Mouse (Mus musculus): ENCODE data around the gene Ano6. TPM values are rescaled to one million over a fixed set of nuclear protein-coding genes. Genes with fewer than 3 reads are reported as not detected.

Ano6 gene
- total and polyA plus RNA-seq, 3 experiments: 14.9 to 27.0 (median 18.4) TPM

DNA sequence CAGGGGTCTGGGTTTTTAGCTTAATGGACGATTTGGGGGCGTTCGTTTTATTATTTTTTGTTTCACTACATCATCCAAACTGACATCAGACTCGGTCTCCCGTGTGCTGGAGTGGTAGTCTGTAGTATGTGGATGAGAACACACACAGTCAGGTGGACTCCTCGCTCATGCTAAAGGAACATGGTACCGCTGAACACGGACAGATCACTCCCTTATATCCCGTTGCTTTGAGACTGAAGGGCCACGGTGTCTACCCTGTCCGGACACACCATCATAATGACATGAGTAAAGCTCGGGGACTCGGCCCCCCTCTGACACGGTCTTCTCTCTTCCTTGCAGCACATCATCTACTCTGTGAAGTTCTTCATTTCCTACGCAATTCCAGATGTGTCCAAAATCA, 181.5 kb downstream of the Ano6 start:
- peaks cover 40 to 73% of the 10 kb centered on the region in 2 experiments for H3K36me3 ChIP-seq (replicated peaks in 1 of 2; ENCODE audit: control insufficient read depth in 1 of 2, insufficient read depth in 1 of 2, low read length in 1 of 2)
- H3K27me3 ChIP-seq (replicated peaks): no peaks in the 10 kb centered on the region
- TF ChIP-seq MAZ (IDR thresholded peaks at IDR 0.05; ENCODE audit: low read depth, low read length) (no peak), RCOR1 (conservative IDR thresholded peaks at IDR 0.05; ENCODE audit: low read depth, low read length) (no peak), CTCF (conservative IDR thresholded peaks at IDR 0.05 in 1 of 2, IDR thresholded peaks at IDR 0.05 in 1 of 2; ENCODE audit: low read depth in 2 of 2, low read length in 2 of 2) (no peak), USF2 (conservative IDR thresholded peaks at IDR 0.05; ENCODE audit: low read depth, low read length) (no peak), UBTF (IDR thresholded peaks at IDR 0.05; ENCODE audit: low read depth, low read length) (no peak), NELFE (IDR thresholded peaks at IDR 0.05; ENCODE audit: low read depth, low read length) (no peak), ZC3H11A (IDR thresholded peaks at IDR 0.05; ENCODE audit: low read depth, low read length) (no peak), USF1 (IDR thresholded peaks at IDR 0.05; ENCODE audit: low read depth, low read length) (no peak), EP300 (IDR thresholded peaks at IDR 0.05; ENCODE audit: low read length) (no peak), TBP (conservative IDR thresholded peaks at IDR 0.05; ENCODE audit: low read depth, low read length) (no peak), HCFC1 (IDR thresholded peaks at IDR 0.05; ENCODE audit: low read depth, low read length) (no peak), CHD1 (IDR thresholded peaks at IDR 0.05; ENCODE audit: low read depth, low read length) (no peak), CHD2 (IDR thresholded peaks at IDR 0.05; ENCODE audit: low read length) (no peak), ZMIZ1 (IDR thresholded peaks at IDR 0.05; ENCODE audit: low read depth, low read length) (no peak), KAT2A (IDR thresholded peaks at IDR 0.05; ENCODE audit: insufficient replicate concordance, low read length) (no peak), ETS1 (conservative IDR thresholded peaks at IDR 0.05; ENCODE audit: low read depth, low read length) (no peak), JUND (conservative IDR thresholded peaks at IDR 0.05; ENCODE audit: low read depth, low read length) (no peak), MYC (IDR thresholded peaks at IDR 0.05; ENCODE audit: low read depth, low read length) (no peak), ZKSCAN1 (IDR thresholded peaks at IDR 0.05; ENCODE audit: borderline replicate concordance, low read depth, low read length) (no peak)
- no peak overlapping the region for H3K9ac ChIP-seq (ENCODE audit: insufficient read depth, low read depth)
- no peak overlapping the region for H3K27ac ChIP-seq (ENCODE audit: insufficient read depth, low read depth)
- no peaks in the 10 kb centered on the region for H3K79me2 ChIP-seq (replicated peaks; ENCODE audit: control insufficient read depth, extremely low read depth, insufficient read depth, poor library complexity, severe bottlenecking)
- no peak overlapping the region for H3K4me2 ChIP-seq (ENCODE audit: insufficient read depth, low read depth, poor library complexity, severe bottlenecking)
- dilution Hi-C loops (cut with MboI; ENCODE audit: extremely low pct_ligation_motif_present, extremely low pct_unique_long_range_greater_than_20kb, low sequenced_read_pairs) (no loop called here), in situ Hi-C loops (cut with MboI; ENCODE audit: low pct_ligation_motif_present, low pct_unique_long_range_greater_than_20kb, low sequenced_read_pairs) (no loop called here)
- H3K9me3 ChIP-seq (replicated peaks; ENCODE audit: low read length): no peaks in the 10 kb centered on the region
- H3K4me3 ChIP-seq (replicated peaks in 1 of 3; ENCODE audit: low read depth in 2 of 3, low read length in 2 of 3, poor library complexity in 1 of 3): no peak overlapping the region
- no peak for DNase-seq (ENCODE audit: extremely low read depth)
- H3K4me1 ChIP-seq (ENCODE audit: control insufficient read depth in 1 of 2, insufficient read depth in 2 of 2): peaks cover 2 to 29% of the 10 kb centered on the region in 2 experiments

DNA sequence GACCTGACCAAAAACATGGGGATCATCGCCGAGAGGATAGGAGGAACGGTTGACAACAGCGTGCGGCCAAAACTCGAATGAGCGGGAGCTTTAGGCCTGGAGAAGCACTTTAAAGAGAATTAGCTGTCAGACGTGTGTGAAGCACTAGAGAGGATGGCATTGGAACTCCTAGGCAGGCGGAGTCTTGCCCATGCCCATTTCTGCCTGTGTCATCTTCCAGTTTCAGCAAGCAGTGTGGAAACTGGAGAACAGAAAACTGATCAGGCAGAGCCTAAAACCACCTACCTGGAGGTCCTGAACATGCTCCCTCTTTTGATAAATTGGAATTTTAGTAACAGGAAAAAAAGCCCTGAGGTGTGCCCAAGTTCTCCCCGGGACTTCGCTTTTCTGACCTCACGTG, 182.0 kb downstream of the Ano6 start:
- peaks cover 5 to 33% of the 10 kb centered on the region in 2 experiments for H3K4me1 ChIP-seq (ENCODE audit: control insufficient read depth in 1 of 2, insufficient read depth in 2 of 2)
- H3K36me3 ChIP-seq (replicated peaks in 1 of 2; ENCODE audit: control insufficient read depth in 1 of 2, insufficient read depth in 1 of 2, low read length in 1 of 2): peaks cover 37 to 68% of the 10 kb centered on the region in 2 experiments
- dilution Hi-C loops (cut with MboI; ENCODE audit: extremely low pct_ligation_motif_present, extremely low pct_unique_long_range_greater_than_20kb, low sequenced_read_pairs): no loop called here
- H3K9ac ChIP-seq (ENCODE audit: insufficient read depth, low read depth): no peak overlapping the region
- no peak overlapping the region for H3K4me2 ChIP-seq (ENCODE audit: insufficient read depth, low read depth, poor library complexity, severe bottlenecking)
- DNase-seq (ENCODE audit: extremely low read depth): no peak
- no peaks in the 10 kb centered on the region for H3K79me2 ChIP-seq (replicated peaks; ENCODE audit: control insufficient read depth, extremely low read depth, insufficient read depth, poor library complexity, severe bottlenecking)
- H3K27me3 ChIP-seq (replicated peaks): no peaks in the 10 kb centered on the region
- H3K4me3 ChIP-seq (replicated peaks in 1 of 3; ENCODE audit: low read depth in 2 of 3, low read length in 2 of 3, poor library complexity in 1 of 3): no peak overlapping the region
- TF ChIP-seq E2F4 (IDR thresholded peaks at IDR 0.05; ENCODE audit: insufficient replicate concordance, low read depth, low read length) (no peak), TCF12 (IDR thresholded peaks at IDR 0.05; ENCODE audit: low read depth, low read length) (no peak), POLR2AphosphoS2 (IDR thresholded peaks at IDR 0.05; ENCODE audit: low read depth, low read length) (no peak), SIN3A (IDR thresholded peaks at IDR 0.05; ENCODE audit: low read length) (no peak), BHLHE40 (IDR thresholded peaks at IDR 0.05; ENCODE audit: low read depth, low read length) (no peak), ZKSCAN1 (IDR thresholded peaks at IDR 0.05; ENCODE audit: borderline replicate concordance, low read depth, low read length) (no peak), MAFK (IDR thresholded peaks at IDR 0.05; ENCODE audit: insufficient replicate concordance, low read length) (no peak), CTCF (conservative IDR thresholded peaks at IDR 0.05 in 1 of 2, IDR thresholded peaks at IDR 0.05 in 1 of 2; ENCODE audit: low read depth in 2 of 2, low read length in 2 of 2) (no peak), MXI1 (IDR thresholded peaks at IDR 0.05; ENCODE audit: low read depth, low read length) (no peak), EP300 (IDR thresholded peaks at IDR 0.05; ENCODE audit: low read length) (no peak), NRF1 (IDR thresholded peaks at IDR 0.05; ENCODE audit: low read depth, low read length) (no peak), USF2 (conservative IDR thresholded peaks at IDR 0.05; ENCODE audit: low read depth, low read length) (no peak), ELF1 (IDR thresholded peaks at IDR 0.05; ENCODE audit: low read depth, low read length) (no peak), CHD2 (IDR thresholded peaks at IDR 0.05; ENCODE audit: low read length) (no peak), POLR2A (IDR thresholded peaks at IDR 0.05; ENCODE audit: low read depth, low read length) (no peak), GABPA (IDR thresholded peaks at IDR 0.05; ENCODE audit: insufficient replicate concordance, low read depth, low read length) (no peak), ZC3H11A (IDR thresholded peaks at IDR 0.05; ENCODE audit: low read depth, low read length) (no peak)
- in situ Hi-C loops (cut with MboI; ENCODE audit: low pct_ligation_motif_present, low pct_unique_long_range_greater_than_20kb, low sequenced_read_pairs): no loop called here
- no peak overlapping the region for H3K27ac ChIP-seq (ENCODE audit: insufficient read depth, low read depth)
- no peaks in the 10 kb centered on the region for H3K9me3 ChIP-seq (replicated peaks; ENCODE audit: low read length)

Measured in CH12.LX (cell line).